Mouse (Mus musculus) thymus, postnatal 10 days (tissue): Measurements from ENCODE around the gene Cltrn.

Experiments used
- DNase-seq, 2 experiments: peaks; one replicate each; pipeline ENCODE4 v3.0.0; 2021; ENCODE audit warnings: low spot score in 2 of 2

Cltrn gene

DNA sequence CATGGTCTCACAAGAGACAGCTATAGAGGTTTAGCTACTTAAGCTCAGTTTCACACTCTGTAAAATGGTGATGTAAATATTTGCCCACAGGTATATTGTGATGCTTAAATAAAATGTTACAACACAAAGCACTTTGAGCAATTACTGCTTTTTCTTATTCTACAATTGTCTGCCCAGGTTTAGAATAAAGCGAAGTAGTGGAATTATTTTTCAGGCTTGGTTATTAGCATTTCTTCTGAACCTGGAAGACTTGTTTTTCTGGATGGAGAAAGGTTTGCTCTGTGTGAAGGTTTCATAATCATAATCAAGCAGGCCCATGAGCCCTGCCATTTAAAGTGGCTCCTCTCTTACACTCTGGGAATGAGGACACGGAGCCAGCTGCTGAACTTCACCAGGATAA is 50.4 kb downstream of the Cltrn start, which contains the start of gene Ace2:
Gene Ace2, plus strand, starts transcription at position 301 of the 400 bp plus-strand sequence.
- DNase-seq = no peak

DNA sequence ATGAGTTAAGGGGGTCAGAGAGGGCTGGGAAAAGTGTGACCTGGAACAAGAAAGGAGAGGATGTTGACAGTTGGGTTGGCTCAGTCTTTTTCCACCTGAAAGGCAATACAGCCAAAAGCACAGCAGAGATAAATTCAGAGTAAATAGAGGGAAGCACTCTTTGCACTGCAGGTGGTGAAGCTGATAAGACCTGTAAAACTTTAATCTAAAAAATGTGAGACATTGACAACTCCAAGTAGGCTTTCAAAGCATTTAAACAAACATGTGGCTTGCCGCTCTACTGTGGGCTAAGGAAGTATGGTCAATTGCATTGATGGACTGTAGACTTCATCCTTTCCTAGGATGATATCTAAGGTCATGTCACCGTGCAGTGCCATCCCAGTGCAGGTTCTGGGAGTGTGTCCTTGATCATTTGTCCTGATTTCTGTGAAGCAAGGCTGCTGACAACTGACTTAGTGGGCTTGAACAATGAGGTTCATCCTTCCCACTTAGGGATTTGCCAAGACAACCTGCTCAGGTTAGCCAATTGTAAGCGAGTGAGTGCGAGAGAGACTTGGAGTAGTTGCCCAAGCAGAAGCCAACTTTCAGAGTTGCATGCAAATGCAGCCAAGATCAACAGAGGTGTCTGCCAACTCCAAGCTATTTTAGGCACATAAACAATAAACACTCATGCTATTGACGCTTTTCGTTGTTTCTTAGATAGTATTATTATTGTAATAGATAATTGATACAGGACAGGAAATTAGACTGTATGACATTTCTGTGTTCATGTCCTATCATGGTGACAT is 57.0 kb downstream of the Cltrn start:
- no peak for DNase-seq

DNA sequence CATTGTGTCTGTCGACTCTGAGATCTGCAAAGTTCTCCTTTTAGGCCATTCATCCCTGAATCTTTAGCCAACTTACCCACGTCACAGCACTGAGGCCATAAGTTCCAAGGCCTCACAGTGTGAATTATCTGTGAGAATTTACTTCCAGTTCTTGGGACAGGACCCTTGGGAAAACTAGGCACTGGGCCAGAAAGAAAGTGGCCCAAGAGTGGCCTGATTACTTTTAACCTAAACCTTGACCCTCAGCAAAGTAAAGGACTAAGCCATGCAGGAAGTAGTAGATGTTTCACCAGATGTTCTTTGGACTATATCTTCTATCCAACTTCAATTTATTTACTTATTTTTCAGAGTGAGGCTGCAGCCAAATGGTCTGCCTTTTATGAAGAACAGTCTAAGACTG is 64.1 kb downstream of the Cltrn start:
- no peak for DNase-seq

DNA sequence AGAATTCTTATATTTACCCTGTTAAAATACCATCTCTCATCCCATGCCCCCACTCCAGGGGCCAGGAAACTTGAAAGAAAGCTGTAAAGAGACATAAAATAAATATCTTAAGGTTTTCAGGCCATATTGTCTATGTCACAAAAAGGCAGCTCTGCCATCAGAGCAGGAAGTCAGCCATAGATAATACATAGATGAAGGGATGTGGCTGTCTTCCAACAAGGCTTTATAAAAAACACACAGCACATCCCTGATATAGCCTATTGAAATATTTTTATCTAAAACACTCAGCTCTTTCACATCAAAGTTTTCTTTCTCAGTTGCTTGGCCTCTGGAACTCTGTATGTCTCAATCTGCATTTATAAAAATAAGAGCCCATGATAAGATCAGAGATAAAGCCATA is 65.0 kb downstream of the Cltrn start:
- no peak for DNase-seq

DNA sequence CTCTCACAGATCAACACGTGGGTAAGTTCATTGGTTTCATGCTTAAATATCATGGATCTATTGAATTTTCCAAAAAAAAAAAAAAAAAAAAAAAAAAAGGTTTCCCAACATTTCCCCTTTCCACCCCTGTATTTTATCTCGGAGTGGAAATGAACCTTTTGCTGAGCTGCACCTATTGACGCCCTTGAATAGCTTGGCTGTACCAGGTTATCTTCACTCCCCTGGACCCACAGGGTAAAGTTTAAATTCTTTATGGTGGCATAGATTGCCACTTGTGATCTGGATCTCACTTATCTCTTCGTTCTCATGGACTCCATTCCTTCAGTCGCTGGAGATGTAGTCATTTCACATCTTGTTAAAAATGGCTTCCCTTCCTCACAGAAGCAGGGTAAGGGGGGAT is 66.0 kb downstream of the Cltrn start:
- DNase-seq = no peak

DNA sequence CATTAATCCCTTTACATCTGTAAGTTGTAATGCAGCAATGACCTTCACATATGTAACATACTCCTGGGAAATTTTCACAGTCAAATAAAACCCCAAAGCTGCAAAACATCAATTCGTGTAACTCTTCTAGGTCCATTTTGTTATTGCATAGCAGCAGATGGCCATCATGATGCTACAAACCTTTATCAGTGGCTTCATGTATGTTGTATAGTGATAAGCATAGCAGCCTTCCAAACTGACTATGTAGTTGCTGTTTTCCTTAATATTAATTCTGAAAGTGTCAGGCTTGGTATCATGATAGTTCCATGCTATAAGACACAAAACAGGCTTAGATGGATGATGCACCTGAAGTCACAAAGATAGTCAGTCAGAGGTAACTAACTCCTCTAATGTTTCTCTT is 76.1 kb downstream of the Cltrn start:
- no peak for DNase-seq
